Mouse (Mus musculus) CH12.LX (cell line): Measurements from ENCODE around the gene Skint8. TPM values are rescaled to one million over a fixed set of nuclear protein-coding genes. Genes with fewer than 3 reads are reported as not detected.
"Not testable (repeated sequence)": the region's sequence is repeated elsewhere in the genome, so short reads cannot be mapped to it uniquely, and the experiment has no call there.

Experiments used
- DNase-seq: peaks from one replicate; pipeline ENCODE4 v3.0.0-alpha.2; 2013; ENCODE audit errors: extremely low read depth
- H3K27ac ChIP-seq: 2 replicates; pipeline ENCODE4 v1.5.1; 2012; ENCODE audit warnings: low read depth, mild to moderate bottlenecking, control low read depth, moderate library complexity; ENCODE audit not compliant: insufficient read depth
- H3K27me3 ChIP-seq: replicated peaks from 2 replicates; pipeline ENCODE3; 2012; ENCODE audit warnings: inconsistent platforms
- H3K36me3 ChIP-seq, 2 experiments: replicated peaks in 1 of 2; 2 replicates each; pipeline versions ENCODE3 to v1.6.1; 2012; ENCODE audit warnings: inconsistent platforms in 1 of 2, low read length in 1 of 2, mild to moderate bottlenecking in 1 of 2, mixed read lengths in 1 of 2, moderate library complexity in 1 of 2; ENCODE audit not compliant: control insufficient read depth in 1 of 2, insufficient read depth in 1 of 2
- H3K4me1 ChIP-seq, 2 experiments: 2 replicates each; pipeline ENCODE4 v1.6.1; 2012; ENCODE audit warnings: inconsistent platforms in 1 of 2, moderate library complexity in 1 of 2; ENCODE audit not compliant: insufficient read depth in 2 of 2, control insufficient read depth in 1 of 2
- H3K4me2 ChIP-seq: 2 replicates; pipeline ENCODE4 v1.6.1; 2012; ENCODE audit warnings: low read depth, mild to moderate bottlenecking, control low read depth; ENCODE audit not compliant: poor library complexity, insufficient read depth, severe bottlenecking
- H3K4me3 ChIP-seq, 3 experiments: fragments of 150-350 bp in 1 of 3; sonication (generic) in 1 of 3; replicated peaks in 1 of 3; 2 replicates each; pipeline versions ENCODE3 to v1.5.1; 2011 to 2012; ENCODE audit warnings: low read depth in 2 of 3, low read length in 2 of 3, mild to moderate bottlenecking in 2 of 3, moderate library complexity in 2 of 3, control low read depth in 1 of 3, improper control_type of control experiment in 1 of 3, inconsistent platforms in 1 of 3, mixed read lengths in 1 of 3; ENCODE audit not compliant: poor library complexity in 1 of 3
- H3K79me2 ChIP-seq: replicated peaks from 2 replicates; pipeline ENCODE4 v1.6.1; 2012; ENCODE audit warnings: mild to moderate bottlenecking, moderate library complexity; ENCODE audit not compliant: control insufficient read depth, poor library complexity, insufficient read depth, severe bottlenecking; ENCODE audit errors: extremely low read depth
- H3K9ac ChIP-seq: 2 replicates; pipeline ENCODE4 v1.6.1; 2012; ENCODE audit warnings: low read depth, mild to moderate bottlenecking, control low read depth, moderate library complexity; ENCODE audit not compliant: insufficient read depth
- H3K9me3 ChIP-seq: replicated peaks from 2 replicates; pipeline ENCODE3; 2012; ENCODE audit warnings: low read length, inconsistent platforms, mixed read lengths
- BHLHE40 ChIP-seq: IDR thresholded peaks from 2 replicates; pipeline ENCODE4 v1.6.1; 2011; ENCODE audit warnings: mild to moderate bottlenecking, low read depth, low read length, improper control_type of control experiment
- CHD1 ChIP-seq: IDR thresholded peaks from 2 replicates; pipeline ENCODE4 v1.6.1; 2012; ENCODE audit warnings: low read depth, low read length, improper control_type of control experiment, inconsistent platforms
- CHD2 ChIP-seq: IDR thresholded peaks from 2 replicates; pipeline ENCODE4 v1.6.1; 2011; ENCODE audit warnings: low read length, improper control_type of control experiment
- CTCF ChIP-seq, 2 experiments: IDR thresholded peaks in 1 of 2; conservative IDR thresholded peaks in 1 of 2; 2 replicates each; pipeline ENCODE4 v1.5.1; 2011 to 2012; ENCODE audit warnings: low read depth in 2 of 2, low read length in 2 of 2, improper control_type of control experiment in 1 of 2, inconsistent platforms in 1 of 2, mild to moderate bottlenecking in 1 of 2, moderate library complexity in 1 of 2
- E2F4 ChIP-seq: IDR thresholded peaks from 2 replicates; pipeline ENCODE4 v1.6.1; 2011; ENCODE audit warnings: low read depth, low read length, improper control_type of control experiment; ENCODE audit not compliant: insufficient replicate concordance
- EP300 ChIP-seq: IDR thresholded peaks from 2 replicates; pipeline ENCODE4 v1.6.1; 2011; ENCODE audit warnings: low read length, improper control_type of control experiment
- GABPA ChIP-seq: IDR thresholded peaks from 2 replicates; pipeline ENCODE4 v1.6.1; 2012; ENCODE audit warnings: low read depth, low read length, improper control_type of control experiment, inconsistent platforms; ENCODE audit not compliant: insufficient replicate concordance
- JUND ChIP-seq: conservative IDR thresholded peaks from 2 replicates; pipeline ENCODE4 v1.6.1; 2011; ENCODE audit warnings: low read depth, low read length, improper control_type of control experiment
- KAT2A ChIP-seq: IDR thresholded peaks from 2 replicates; pipeline ENCODE4 v1.6.1; 2012; ENCODE audit warnings: low read length, improper control_type of control experiment, inconsistent platforms; ENCODE audit not compliant: insufficient replicate concordance
- MAFK ChIP-seq: IDR thresholded peaks from 2 replicates; pipeline ENCODE4 v1.6.1; 2011; ENCODE audit warnings: low read length, improper control_type of control experiment; ENCODE audit not compliant: insufficient replicate concordance
- MAZ ChIP-seq: IDR thresholded peaks from 2 replicates; pipeline ENCODE4 v1.6.1; 2012; ENCODE audit warnings: low read depth, mild to moderate bottlenecking, inconsistent platforms, low read length, improper control_type of control experiment, moderate library complexity
- MEF2A ChIP-seq: IDR thresholded peaks from 2 replicates; pipeline ENCODE4 v1.6.1; 2014; ENCODE audit warnings: low read depth, mild to moderate bottlenecking, inconsistent platforms, low read length, improper control_type of control experiment, borderline replicate concordance
- MYC ChIP-seq: IDR thresholded peaks from 2 replicates; pipeline ENCODE4 v1.6.1; 2011; ENCODE audit warnings: low read depth, mild to moderate bottlenecking, improper control_type of control experiment, low read length
- PAX5 ChIP-seq: IDR thresholded peaks from 2 replicates; pipeline ENCODE4 v1.6.1; 2012; ENCODE audit warnings: low read length, inconsistent platforms, mixed read lengths
- POLR2A ChIP-seq: IDR thresholded peaks from 2 replicates; pipeline ENCODE4 v1.6.1; 2011; ENCODE audit warnings: low read depth, mild to moderate bottlenecking, improper control_type of control experiment, low read length
- RCOR1 ChIP-seq: conservative IDR thresholded peaks from 2 replicates; pipeline ENCODE4 v1.6.1; 2012; ENCODE audit warnings: low read depth, mild to moderate bottlenecking, inconsistent platforms, low read length, improper control_type of control experiment
- SIN3A ChIP-seq: IDR thresholded peaks from 2 replicates; pipeline ENCODE4 v1.6.1; 2012; ENCODE audit warnings: low read length, improper control_type of control experiment, inconsistent platforms
- TCF12 ChIP-seq: IDR thresholded peaks from 2 replicates; pipeline ENCODE4 v1.6.1; 2014; ENCODE audit warnings: low read depth, mild to moderate bottlenecking, inconsistent platforms, low read length, improper control_type of control experiment
- USF2 ChIP-seq: conservative IDR thresholded peaks from 2 replicates; pipeline ENCODE4 v1.6.1; 2011; ENCODE audit warnings: low read depth, low read length, improper control_type of control experiment
- ZKSCAN1 ChIP-seq: IDR thresholded peaks from 2 replicates; pipeline ENCODE4 v1.6.1; 2012; ENCODE audit warnings: low read depth, inconsistent platforms, low read length, improper control_type of control experiment, borderline replicate concordance
- ZMIZ1 ChIP-seq: IDR thresholded peaks from 2 replicates; pipeline ENCODE4 v1.6.1; 2012; ENCODE audit warnings: low read depth, mild to moderate bottlenecking, inconsistent platforms, low read length, improper control_type of control experiment
- dilution Hi-C: fragments of 300-500 bp; cut with MboI; formaldehyde crosslinking; loops from 2 replicates; pipeline ENCODE4 v1.14.3; 2020; ENCODE audit warnings: low sequenced_read_pairs; ENCODE audit not compliant: extremely low pct_unique_long_range_greater_than_20kb, extremely low pct_ligation_motif_present
- in situ Hi-C: fragments of 300-500 bp; cut with MboI; formaldehyde crosslinking; loops from 3 replicates; pipeline ENCODE4 v1.14.3; 2019; ENCODE audit warnings: low sequenced_read_pairs, low pct_ligation_motif_present, low pct_unique_long_range_greater_than_20kb, mixed read lengths
- polyA plus RNA-seq: library from polyadenylated mRNA; unstranded; fragments of >175 nt; gene quantifications from 2 replicates; pipeline ENCODE4 v1.2.1, GENCODE M21; 2012; ENCODE audit warnings: low read depth; ENCODE audit not compliant: insufficient read length
- total RNA-seq, 2 experiments: library from RNA; depleted of rRNA; stranded (reverse); fragments of 300-350 nt in 1 of 2; fragments of >200 nt in 1 of 2; gene quantifications; 2 replicates each; pipeline ENCODE4 v1.2.3; 2012 to 2014

Skint8 gene
- total and polyA plus RNA-seq, 3 experiments = not detected

- no peak overlapping the region for H3K4me3 ChIP-seq
- no peak overlapping the region for H3K27ac ChIP-seq
- H3K27me3 ChIP-seq = peaks cover 2% of the 10 kb centered on the region
- TF ChIP-seq ZMIZ1 (no peak), CTCF (conservative IDR thresholded peaks at IDR 0.05 in 1 of 2, IDR thresholded peaks at IDR 0.05 in 1 of 2; ENCODE audit: low read depth in 2 of 2, low read length in 2 of 2) (no peak), ZKSCAN1 (no peak)
- TF ChIP-seq, all 38 proteins: peak for 0
- Histone ChIP-seq H3K9ac (no peak overlapping the region), H3K36me3 (no peaks in the 10 kb centered on the region), H3K4me1 (no peaks in the 10 kb centered on the region), H3K9me3 (no peaks in the 10 kb centered on the region), H3K79me2 (no peaks in the 10 kb centered on the region), H3K4me2 (no peak overlapping the region)
- dilution Hi-C loops (no loop called here), in situ Hi-C loops (no loop called here)
- DNase-seq = no peak
Measured at GRCm38 (mm10) chr4:111892138-111892537, 27.1 kb upstream of the Skint8 start.

GRCm38 (mm10) chr4:111897755-111898154 is 21.4 kb upstream of the Skint8 start:
- Histone ChIP-seq H3K4me1 (peaks cover 0 to 18% of the 10 kb centered on the region in 2 experiments; a peak in 2 of 4 replicates), H3K4me3 (no peak overlapping the region), H3K27ac (no peak overlapping the region)
- DNase-seq = no peak
- dilution Hi-C loops = no loop called here
- no peak for TF ChIP-seq CHD1
- TF ChIP-seq, all 38 proteins: peak for 0
- in situ Hi-C loops = no loop called here
- H3K9me3 ChIP-seq = no peaks in the 10 kb centered on the region
- H3K9ac ChIP-seq = no peak overlapping the region
- H3K79me2 ChIP-seq = no peaks in the 10 kb centered on the region
- no peaks in the 10 kb centered on the region for H3K27me3 ChIP-seq
- H3K36me3 ChIP-seq = no peaks in the 10 kb centered on the region
- no peak overlapping the region for H3K4me2 ChIP-seq

- Histone ChIP-seq H3K27me3 (no peaks in the 10 kb centered on the region), H3K4me3 (no peak overlapping the region), H3K9ac (no peak overlapping the region), H3K27ac (no peak overlapping the region), H3K4me2 (no peak overlapping the region), H3K9me3 (no peaks in the 10 kb centered on the region), H3K4me1 (peaks cover 0 to 18% of the 10 kb centered on the region in 2 experiments; a peak in 2 of 4 replicates), H3K36me3 (no peaks in the 10 kb centered on the region), H3K79me2 (no peaks in the 10 kb centered on the region)
- in situ Hi-C loops (no loop called here), dilution Hi-C loops (no loop called here)
- DNase-seq = no peak
- TF ChIP-seq GABPA (no peak), MEF2A (no peak), MAFK (no peak), JUND (no peak), KAT2A (no peak), PAX5 (no peak), CHD2 (no peak), ZMIZ1 (no peak), POLR2A (no peak), CTCF (conservative IDR thresholded peaks at IDR 0.05 in 1 of 2, IDR thresholded peaks at IDR 0.05 in 1 of 2; ENCODE audit: low read depth in 2 of 2, low read length in 2 of 2) (no peak), EP300 (no peak), MYC (no peak), E2F4 (no peak), MAZ (no peak), SIN3A (no peak), RCOR1 (no peak), USF2 (no peak), BHLHE40 (no peak), TCF12 (no peak), CHD1 (no peak)
Measured at GRCm38 (mm10) chr4:111898566-111898965, 20.6 kb upstream of the Skint8 start.

- peaks cover 0 to 18% of the 10 kb centered on the region in 2 experiments; a peak in 2 of 4 replicates for H3K4me1 ChIP-seq
- in situ Hi-C loops, H3K27me3 ChIP-seq, DNase-seq, dilution Hi-C loops, H3K36me3 ChIP-seq, H3K4me2 ChIP-seq, H3K27ac ChIP-seq, H3K9ac ChIP-seq, H3K4me3 ChIP-seq, H3K79me2 ChIP-seq, H3K9me3 ChIP-seq: not testable (repeated sequence)
Measured at GRCm38 (mm10) chr4:111900491-111900890, 18.7 kb upstream of the Skint8 start.
